Mouse (Mus musculus) layer of hippocampus, postnatal 14 days (tissue): ENCODE data around the gene Veph1. TPM values are rescaled to one million over a fixed set of nuclear protein-coding genes. Genes with fewer than 3 reads are reported as not detected.

ENCODE experiments used
- DNase-seq, 2 experiments: peaks; one replicate each; pipeline ENCODE4 v3.0.0; 2021 to 2022; ENCODE audit warnings: low spot score in 2 of 2, mixed read lengths in 1 of 2
- total RNA-seq, 2 experiments: library from RNA; stranded (reverse); gene quantifications; 2 replicates each; pipeline ENCODE4 v1.2.3; 2021

The Veph1 gene
- total RNA-seq, 2 experiments from 2014 or later: 0.97 to 1.1 TPM

DNA sequence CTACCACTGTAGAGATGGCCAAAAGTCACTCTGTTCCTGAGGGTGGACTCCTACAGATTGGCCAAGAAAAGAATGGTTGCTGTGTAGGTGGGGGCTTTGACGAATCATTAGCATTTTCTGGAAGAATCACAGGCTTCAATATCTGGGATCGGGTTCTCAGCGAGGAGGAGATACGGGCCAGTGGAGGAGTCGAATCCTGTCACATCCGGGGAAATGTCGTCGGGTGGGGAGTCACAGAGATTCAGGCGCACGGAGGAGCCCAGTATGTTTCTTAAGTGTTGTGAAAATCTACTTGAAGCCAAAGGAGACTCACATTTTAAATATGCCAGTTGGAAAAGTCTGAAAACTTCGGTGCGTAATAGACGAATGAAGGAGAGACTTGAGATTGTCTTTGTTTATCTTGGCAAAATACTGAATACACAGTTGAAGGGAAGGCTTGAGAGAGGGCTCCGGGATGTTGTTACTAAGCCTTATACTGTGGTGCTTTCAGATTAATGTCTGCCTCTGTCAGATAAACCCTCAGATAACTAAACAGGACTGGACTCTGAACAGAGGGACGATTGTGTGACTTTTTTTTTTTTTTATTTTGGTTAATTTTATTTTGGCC, 71.6 kb downstream of the Veph1 start:
- no peak for DNase-seq

DNA sequence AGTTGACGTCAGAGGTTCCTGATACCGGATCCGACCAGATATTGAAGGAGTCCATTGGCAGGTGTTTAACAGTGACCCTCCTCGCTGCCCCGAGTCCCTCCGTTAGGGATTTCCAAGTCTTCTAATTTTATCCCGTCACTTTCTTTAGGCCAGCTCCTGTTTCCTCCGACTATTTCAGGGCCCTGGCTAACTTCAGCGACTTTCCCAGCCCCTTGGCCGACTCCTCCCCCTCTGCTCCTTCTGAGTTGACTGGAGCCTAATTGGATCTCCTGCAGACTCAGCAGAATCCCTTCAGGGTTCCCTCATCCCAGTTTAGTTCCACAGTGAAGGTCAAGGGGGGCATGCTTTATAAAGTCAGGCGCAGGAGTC, 75.4 kb downstream of the Veph1 start:
- peak in 1 of 2 experiments; percentile 14 for DNase-seq

DNA sequence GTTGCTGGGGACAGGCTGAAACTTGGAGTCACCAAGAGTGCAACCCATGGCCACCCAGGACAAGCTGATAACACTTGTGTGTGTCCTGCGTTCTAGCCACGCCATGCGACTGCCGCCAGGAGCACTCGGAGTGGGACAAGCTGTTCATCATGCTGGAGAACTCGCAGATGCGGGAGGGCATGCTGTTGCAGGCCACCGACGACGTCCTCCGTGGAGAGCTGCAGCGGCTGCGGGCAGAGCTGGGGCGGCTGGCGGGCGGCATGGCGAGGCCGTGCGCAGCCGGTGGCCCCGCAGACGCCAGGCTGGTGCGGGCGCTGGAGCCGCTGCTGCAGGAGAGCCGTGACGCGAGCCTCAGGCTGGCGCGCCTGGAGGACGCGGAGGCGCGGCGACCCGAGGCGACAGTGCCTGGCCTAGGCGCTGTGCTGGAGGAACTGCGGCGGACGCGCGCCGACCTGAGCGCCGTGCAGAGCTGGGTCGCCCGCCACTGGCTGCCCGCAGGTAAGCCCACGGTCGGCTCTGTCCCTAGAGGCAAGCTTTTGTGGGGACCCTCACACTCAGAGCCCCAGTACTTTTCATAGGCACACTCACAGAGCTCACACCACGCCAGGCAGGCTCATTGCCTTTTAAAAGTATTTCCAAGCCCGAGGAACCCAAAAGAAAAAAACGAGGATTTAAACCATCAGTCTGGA, 75.9 kb downstream of the Veph1 start:
- DNase-seq: peak; percentile 16 to 52

DNA sequence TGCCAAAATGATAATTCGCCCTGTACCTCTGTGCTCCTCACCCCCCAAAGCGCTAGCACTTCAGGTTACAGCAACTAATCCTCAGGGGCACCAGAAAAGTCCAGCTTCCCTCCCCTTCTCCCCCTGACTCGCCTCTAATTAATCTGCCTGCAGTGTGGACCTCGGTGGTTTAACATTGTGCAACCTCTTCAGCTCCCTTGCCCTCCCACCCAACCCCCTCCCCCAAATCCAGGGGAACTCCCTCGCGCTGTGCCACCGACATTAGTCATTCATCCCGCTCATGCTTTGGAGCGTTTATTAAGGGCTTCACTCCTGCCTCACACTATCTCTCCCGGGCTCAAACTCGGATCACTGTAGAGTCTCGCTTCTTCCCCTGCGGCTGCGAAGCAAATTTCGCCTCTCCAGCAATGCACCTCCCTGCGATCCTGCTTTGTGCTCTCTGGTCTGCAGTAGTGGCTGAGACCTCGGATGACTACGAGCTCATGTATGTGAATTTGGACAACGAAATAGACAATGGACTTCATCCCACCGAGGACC, 76.9 kb downstream of the Veph1 start, which contains the start of gene Ptx3:
Gene Ptx3, plus strand, starts transcription at position 256 of the 537 bp plus-strand sequence.
- peak in 1 of 2 experiments; percentile 13 for DNase-seq

DNA sequence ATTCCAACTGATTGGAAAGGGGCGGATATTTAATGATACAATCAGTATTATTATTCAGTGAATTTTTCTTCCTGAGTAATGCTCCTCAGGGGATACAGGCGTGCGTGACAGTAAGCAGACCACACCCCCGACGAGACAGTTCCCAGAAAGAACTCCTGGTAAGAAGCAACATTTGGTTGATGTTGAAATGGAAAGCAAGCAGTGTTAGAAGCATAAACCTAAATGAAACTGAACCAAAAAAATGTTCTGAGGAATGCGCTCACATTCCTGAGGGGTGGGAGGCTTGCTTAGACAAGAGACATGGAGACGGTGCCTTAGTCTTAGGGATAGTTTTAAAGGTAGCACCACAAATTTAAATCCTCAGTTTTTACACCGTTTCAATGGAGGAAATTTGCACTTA, 80.9 kb downstream of the Veph1 start:
- no peak for DNase-seq

DNA sequence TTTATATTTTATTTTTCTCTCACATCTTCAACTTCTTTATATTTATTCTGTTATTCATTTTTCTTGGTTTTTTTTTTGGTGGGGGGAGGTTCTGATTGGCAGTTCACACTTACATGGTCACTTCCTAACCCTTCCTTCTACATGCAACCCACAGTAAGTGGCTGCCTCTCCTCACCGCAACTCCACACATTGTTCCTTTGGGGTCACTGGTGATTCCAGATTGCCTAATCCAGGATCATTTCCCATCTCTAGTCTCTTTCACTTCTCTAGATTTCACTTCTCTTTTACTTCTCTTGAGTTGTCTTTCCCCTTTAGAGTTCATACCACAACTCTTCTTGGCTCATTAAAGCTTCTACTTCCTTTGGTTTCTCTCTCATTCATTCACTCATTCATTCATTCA, 83.1 kb downstream of the Veph1 start:
- no peak for DNase-seq

DNA sequence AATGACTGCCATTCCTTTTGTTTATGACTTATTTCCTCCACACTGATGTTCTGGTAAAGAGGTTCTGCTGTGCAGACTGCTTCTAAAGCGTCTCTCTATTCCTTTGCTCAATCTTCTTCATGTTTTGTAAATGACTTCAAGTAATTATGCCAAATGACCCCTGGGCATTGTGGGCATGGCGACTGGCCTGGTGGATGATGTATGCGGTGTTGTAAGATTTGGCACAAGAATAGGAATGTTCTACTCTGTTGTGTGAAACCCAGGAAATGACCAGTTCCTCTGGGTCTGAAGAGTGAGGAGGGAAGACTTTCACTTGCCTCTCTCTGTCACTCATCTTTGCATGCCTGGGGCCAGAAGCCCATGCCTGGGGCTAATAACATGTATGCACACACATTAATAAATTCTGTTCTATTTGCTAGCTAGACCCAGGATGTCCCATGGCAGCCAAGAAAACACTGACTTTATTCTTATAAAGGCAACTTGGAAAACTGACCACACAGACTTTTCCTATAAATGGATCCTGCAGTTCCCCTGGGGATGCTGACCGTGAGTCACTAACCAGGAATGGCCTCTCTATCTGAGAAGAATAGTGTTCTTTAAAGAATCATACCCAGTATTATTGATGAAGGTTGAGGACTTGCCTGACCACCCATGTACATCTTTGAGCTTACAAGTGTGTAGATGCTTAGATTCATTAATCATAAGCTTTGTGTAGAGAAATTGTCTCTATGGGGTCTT, 87.6 kb downstream of the Veph1 start:
- no peak for DNase-seq

DNA sequence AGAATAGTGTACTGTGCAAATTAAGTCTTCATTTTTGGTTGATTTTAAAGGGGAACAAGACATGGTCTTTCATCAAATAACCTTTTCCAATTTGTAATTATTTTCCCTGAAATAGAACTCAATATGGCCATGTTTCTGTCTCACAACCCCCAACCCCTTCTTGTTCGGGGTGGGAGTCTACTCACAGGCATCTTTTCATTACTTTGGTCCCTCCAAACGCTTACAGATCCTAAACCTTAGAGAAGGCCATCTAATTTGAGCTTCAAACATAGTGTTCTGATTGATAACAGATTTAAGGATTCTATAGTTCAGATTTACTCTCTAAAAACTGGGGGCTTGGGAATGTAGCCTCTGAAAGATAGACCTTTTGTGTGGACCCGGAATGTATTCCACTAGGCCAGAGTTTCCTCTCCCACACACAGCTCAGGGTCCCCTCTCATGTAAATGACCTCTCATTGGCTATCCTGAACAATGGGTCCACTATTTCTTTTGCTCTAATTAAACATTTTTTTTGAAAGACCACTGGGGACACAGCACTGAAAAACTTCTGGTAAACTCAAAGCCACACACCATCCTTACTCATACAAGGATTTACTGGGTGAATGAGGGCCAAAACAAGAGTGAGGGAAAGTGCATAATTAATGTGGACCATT, 102.6 kb downstream of the Veph1 start:
- DNase-seq: no peak

DNA sequence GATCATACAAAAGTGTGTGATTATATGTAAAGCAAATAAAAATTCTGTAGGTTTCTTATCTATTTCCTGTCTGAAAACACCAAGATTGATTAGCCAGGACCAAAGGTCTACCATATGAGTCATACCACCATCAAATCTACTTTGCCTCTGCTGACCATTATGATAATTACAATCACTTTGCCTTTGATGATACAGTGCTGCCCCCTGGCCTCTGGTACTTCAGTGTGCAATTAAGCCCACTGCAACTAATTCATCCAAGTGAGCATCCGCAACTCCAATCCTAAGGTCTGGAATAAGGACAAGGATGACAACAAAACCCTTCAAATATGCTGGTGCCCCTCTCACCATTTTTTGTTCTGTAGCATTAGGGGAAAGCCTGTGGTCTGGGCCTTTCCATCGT, 117.0 kb downstream of the Veph1 start:
- no peak for DNase-seq

DNA sequence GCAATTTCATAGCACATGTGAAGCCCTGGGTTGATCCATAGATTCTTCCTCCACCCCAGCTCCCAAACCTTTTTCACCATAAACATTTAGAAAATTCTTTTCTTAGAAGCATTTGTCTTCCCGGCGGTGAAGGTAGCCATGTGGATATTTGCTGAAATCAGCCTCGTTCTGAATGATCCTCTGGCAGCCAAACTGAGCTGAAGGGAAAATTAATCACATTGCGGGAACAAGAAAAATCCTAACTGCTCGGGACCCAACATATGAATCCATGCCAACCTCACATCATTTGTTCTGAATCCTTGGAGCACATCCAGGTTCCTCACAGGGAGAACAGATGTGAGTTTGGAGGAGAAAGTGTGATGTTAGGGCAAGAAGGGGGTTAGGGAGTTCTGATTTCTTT, 123.7 kb downstream of the Veph1 start:
- peak in 1 of 2 experiments; percentile 26 for DNase-seq

DNA sequence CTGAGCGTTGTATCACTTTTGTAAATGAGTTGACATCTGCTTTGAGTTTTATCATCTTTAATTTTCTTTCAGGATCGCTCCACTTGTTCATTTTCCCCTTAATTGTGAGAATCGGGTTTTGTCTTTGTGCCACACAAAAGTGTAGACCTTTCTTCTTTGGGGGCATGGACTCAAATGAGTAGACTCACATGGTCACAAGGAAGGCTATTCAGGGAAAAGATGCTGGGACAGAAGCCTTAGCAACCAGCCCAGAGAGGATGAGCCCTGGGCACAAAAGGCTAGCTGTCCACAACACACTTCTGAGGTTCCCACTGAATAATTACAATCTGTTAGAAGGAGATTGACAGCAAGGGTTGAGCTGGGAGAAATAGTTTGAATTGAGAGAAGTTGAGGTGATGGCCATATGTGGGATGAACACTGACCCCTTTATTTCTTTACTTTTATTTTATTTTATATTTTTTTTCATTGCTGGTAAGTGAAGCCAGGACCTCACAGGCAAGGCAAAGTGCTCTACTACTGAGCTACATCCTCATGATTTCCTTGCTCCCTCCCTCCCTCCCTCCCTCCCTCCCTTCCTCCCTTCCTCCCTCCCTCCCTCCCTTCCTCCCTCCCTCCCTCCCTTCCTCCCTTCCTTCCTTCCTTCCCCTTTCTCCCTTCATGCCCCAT, 126.6 kb downstream of the Veph1 start:
- DNase-seq: no peak

DNA sequence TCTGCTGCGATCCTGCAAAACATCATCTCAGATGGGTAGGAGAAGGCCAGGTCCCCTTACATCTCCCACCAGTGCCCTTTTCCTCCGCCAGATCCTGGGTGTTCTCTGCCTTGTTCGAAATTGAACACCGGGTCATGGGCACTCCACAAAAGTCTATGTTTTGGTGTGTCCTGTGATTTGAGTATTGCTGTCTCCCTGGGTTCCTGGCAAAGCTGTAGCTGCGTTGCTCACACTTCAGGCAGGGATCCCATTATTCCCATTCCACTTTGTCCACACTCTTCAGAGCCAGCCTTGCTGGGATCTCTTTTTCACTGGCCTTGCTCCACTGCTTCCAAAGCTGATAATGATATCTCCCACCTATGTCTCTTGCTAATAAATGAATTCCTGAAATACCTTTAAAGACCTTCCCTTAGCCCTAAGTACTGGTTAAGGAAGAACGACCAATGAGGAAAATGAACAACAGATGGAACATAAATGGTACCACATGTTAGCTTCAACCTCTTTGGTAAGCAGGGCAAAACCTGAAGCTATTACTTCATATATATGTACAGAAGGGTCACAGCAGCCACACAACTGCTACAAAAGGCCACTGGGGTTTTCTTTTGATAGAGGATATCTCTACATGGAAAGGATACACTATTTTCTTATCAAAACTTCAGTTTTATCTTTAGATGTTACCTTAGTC, 129.9 kb downstream of the Veph1 start:
- no peak for DNase-seq

DNA sequence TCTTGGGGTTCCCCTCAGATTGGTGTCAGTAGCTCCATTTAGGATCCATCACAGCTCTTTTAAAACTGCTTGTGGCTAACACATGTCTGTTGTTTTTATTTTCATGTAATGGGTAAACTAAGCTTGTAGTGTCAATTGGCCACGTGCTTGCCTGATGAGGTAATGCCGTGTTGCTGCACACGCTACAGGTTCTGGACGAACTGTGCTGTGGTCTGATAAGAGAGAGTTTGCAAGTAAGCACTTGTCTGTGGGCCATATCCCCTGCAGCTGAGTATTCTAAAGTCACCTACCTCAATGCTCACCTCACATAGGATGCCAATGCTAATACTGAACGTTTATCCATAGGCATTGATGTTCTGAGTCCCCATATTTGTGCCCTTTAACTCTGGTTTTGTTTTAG, 131.6 kb downstream of the Veph1 start:
- no peak for DNase-seq

DNA sequence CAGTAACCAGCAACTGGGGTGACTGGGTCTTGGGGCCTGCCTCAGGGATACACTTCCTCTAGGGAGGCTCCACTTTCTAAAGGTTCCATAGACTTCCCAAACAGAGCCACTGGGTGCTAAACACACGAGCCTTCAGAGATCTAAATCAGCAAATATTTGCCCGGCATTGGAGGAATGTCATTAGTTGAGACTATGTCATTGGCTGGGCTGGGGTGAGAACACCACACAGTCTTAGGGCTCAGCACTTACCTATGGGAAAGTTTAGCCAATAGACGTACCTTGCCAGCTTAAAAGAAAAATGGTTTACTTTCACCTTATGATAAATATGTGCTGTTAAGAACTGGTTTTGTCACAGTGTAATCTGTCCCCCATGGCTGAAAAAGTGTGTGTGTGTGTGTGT, 132.1 kb downstream of the Veph1 start:
- DNase-seq: no peak

DNA sequence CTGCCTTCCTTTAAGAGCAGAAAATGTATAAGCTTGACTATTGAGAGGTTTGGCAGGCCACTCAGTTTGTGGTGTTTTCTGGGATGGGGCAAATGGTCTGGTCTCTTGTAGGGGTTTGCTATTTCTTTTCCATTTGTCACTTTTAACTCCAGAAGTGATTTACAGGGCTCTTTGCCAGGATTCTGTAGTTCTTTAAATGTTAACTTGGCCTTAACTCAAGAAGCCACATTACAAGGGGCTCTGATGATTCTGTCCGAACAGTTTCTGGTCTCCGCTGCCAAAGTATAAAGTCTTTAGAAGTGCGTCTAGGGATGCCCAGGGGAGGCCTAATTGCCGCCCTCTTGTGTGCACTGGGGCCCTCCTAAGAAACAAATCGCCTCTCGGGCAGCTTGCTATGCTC, 134.0 kb downstream of the Veph1 start:
- DNase-seq: no peak

DNA sequence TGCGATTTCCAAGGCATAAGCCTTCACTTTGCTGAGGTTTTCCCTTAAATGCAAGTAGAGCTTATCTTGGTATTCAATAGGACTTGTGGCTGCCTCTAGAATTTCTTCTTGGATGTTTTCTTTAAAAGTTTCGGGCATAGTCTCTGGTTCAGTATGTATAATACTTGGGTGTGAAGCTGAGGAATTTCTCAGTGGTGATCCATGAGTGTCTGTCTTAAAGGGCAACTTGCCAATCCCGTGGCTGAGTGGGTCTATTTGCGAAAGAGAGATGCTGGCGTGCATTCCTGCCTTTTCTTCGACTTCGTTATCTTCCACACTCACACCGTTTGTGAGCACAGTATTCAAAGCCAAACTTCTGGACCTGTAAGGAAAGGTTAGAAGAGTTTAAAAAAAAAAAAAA, 138.7 kb downstream of the Veph1 start:
- no peak for DNase-seq

DNA sequence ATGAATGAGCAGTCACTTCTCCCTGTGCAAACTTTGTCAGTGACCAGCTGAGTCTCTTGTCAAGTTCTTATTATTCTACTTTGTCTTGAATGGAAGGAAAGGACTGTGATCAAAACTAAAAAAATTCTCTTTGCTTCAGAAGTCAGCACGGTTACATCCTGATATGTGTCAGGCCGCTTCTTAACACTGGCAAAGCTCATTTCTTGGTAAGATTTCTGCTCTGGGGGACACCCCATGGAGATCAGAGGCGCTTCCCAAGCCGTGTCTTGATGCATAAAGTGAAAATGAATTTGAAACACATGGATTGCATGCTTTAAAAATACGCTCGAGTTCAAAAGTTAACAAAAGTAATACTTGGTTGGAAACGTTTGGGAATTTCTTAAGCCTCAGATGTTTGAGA, 159.0 kb downstream of the Veph1 start:
- DNase-seq: no peak

DNA sequence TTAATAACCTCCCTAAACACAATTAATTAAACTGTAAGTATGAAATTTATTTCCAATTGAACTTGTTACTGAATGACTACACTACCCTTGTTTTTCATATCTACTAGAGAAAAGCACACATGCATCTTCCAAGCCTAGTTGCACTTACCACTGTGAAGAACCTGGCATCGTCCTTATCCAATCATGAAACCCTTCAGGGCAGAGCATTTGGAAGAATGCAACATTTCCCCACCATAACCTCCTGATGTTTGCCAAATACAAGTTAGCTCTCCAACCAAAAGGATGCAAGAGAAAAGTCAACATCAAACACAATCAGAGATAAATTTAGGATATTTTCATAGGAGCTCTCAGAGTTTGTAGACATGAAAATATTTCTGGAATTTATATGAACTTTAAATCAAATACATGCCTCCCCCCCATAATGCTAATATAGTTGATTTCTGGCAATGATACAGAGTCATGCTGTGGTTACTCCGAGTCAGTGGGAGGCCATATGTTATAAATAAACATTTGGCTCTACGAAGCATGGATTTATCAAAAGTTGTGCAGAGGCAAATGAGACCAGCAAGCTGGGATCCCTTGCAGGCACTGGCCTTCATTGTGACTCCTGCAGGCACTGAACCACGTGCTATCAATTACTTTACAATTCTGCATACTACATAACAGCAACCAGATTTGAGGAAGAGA, 165.2 kb downstream of the Veph1 start:
- no peak for DNase-seq

DNA sequence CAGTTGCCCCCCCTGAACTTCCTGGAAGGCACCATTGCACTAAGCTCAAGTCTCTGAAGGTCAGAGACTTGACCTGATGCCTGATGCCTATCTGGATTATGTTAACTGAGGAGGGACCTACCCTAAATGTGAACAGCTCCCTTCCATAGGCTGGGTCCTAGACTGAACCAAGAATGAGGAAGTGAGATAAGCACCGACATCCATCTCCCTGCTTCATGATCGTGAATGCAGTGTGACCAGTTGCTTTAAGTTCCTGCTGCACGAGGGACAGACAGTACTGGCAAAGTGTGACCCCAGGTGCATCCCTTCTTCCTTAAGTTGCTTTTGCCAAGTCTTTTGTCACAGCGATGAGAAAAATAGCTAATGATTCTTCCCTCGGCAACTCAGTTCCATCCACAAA, 166.9 kb downstream of the Veph1 start:
- DNase-seq: no peak

DNA sequence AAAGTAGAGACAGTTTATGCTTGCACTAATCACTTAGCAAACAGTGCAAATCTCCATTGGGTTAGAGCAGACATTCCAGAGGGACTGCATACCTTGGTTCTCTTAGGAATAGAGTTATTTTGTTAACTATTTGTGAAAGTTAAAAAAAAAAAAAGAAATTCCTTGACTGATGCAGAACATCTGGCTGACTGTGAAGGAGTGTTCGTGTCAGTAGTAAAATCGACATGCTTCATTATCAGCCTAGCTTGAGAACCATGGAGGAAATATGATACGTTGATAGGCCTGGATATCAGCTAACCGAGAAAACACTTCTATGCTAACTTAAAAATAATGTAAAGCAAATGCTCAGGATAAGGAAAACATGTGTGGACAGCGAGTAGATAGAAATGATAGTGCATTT, 191.1 kb downstream of the Veph1 start:
- DNase-seq: no peak
